Mouse (Mus musculus) gastrocnemius, adult 2 months (tissue): ENCODE data around the gene Pstpip1. TPM values are rescaled to one million over a fixed set of nuclear protein-coding genes. Genes with fewer than 3 reads are reported as not detected.

Experiments
- DNase-seq: peaks from one replicate; pipeline ENCODE4 v3.0.0; 2022
- H3K27ac ChIP-seq: fragments of 200-600 bp; 2 replicates; pipeline ENCODE4 v1.8.1; 2022; ENCODE audit warnings: mild to moderate bottlenecking
- H3K4me3 ChIP-seq: fragments of 200-600 bp; 2 replicates; pipeline ENCODE4 v1.8.1; 2022; ENCODE audit warnings: mild to moderate bottlenecking, moderate library complexity
- CTCF ChIP-seq: fragments of 200-600 bp; IDR thresholded peaks from 2 replicates; pipeline ENCODE4 v1.8.1; 2022; ENCODE audit warnings: antibody characterized with exemption, mild to moderate bottlenecking, moderate library complexity
- intact Hi-C: fragments of 180-260 bp; cut with DNase I; formaldehyde crosslinking; loops from one replicate; pipeline ENCODE4 v1.15.1; 2025
- total RNA-seq, 2 experiments: library from RNA; stranded (reverse); gene quantifications; 2 replicates each; pipeline ENCODE4 v1.2.3; 2021

Gene Pstpip1
- total RNA-seq, 2 experiments from 2014 or later, result 0.77 to 1.1 TPM

- intact Hi-C loops, result no loop called here
- peak overlapping the region; percentile 55 for H3K27ac ChIP-seq
- no peak for DNase-seq
- H3K4me3 ChIP-seq, result no peak overlapping the region
- no peak for TF ChIP-seq CTCF
Observed at GRCm38 (mm10) chr9:56075901-56076620, 13.7 kb upstream of the Pstpip1 start.

- Histone ChIP-seq H3K27ac (no peak overlapping the region), H3K4me3 (no peak overlapping the region)
- no peak for DNase-seq
- intact Hi-C loops, result no loop called here
- TF ChIP-seq CTCF, result no peak
Observed at GRCm38 (mm10) chr9:56079587-56079986, 10.2 kb upstream of the Pstpip1 start.

GRCm38 (mm10) chr9:56086524-56086923, 3.2 kb upstream of the Pstpip1 start:
- H3K27ac ChIP-seq, result no peak overlapping the region
- H3K4me3 ChIP-seq, result no peak overlapping the region
- DNase-seq, result no peak
- intact Hi-C loops, result no loop called here
- TF ChIP-seq CTCF, result no peak

- peak overlapping the region; percentile 78 for H3K27ac ChIP-seq
- DNase-seq, result no peak
- intact Hi-C loops, result no loop called here
- no peak for TF ChIP-seq CTCF
- H3K4me3 ChIP-seq, result peak overlapping the region; percentile 61
Observed at GRCm38 (mm10) chr9:56090546-56091225, 924 bp downstream of the Pstpip1 start.

- Histone ChIP-seq H3K27ac (0 out of 2 replicates have a peak overlapping the region, but pooled peaks have one; percentile 78), H3K4me3 (peak overlapping the region; percentile 61; the same call in 1 of the 2 replicates)
- TF ChIP-seq CTCF, result peak; percentile 39
- no peak for DNase-seq
- intact Hi-C loops, result no loop called here
Observed at GRCm38 (mm10) chr9:56092102-56092501, 2.3 kb downstream of the Pstpip1 start.

- intact Hi-C loops, result no loop called here
- TF ChIP-seq CTCF, result no peak
- Histone ChIP-seq H3K4me3 (no peak overlapping the region), H3K27ac (no peak overlapping the region)
- DNase-seq, result no peak
Observed at GRCm38 (mm10) chr9:56097584-56098298, 8.0 kb downstream of the Pstpip1 start.

GRCm38 (mm10) chr9:56100041-56100522, 10.3 kb downstream of the Pstpip1 start:
- no peak overlapping the region for H3K27ac ChIP-seq

GRCm38 (mm10) chr9:56101022-56101421, 11.3 kb downstream of the Pstpip1 start:
- intact Hi-C loops, result no loop called here
- no peak overlapping the region for H3K4me3 ChIP-seq
- TF ChIP-seq CTCF, result no peak
- H3K27ac ChIP-seq, result no peak overlapping the region
- DNase-seq, result no peak

More at GRCm38 (mm10) chr9:56100041-56100522, 10.3 kb downstream of the Pstpip1 start:
- no peak for DNase-seq
- intact Hi-C loops, result no loop called here
- no peak for TF ChIP-seq CTCF
- H3K4me3 ChIP-seq, result no peak overlapping the region

GRCm38 (mm10) chr9:56104921-56105320, 15.2 kb downstream of the Pstpip1 start:
- no peak for TF ChIP-seq CTCF
- H3K27ac ChIP-seq, result no peak overlapping the region

GRCm38 (mm10) chr9:56106274-56107072, 16.7 kb downstream of the Pstpip1 start:
- Histone ChIP-seq H3K4me3 (no peak overlapping the region), H3K27ac (no peak overlapping the region)
- TF ChIP-seq CTCF, result no peak
- no peak for DNase-seq
- intact Hi-C loops, result no loop called here

More at GRCm38 (mm10) chr9:56104921-56105320, 15.2 kb downstream of the Pstpip1 start:
- DNase-seq, result no peak
- intact Hi-C loops, result no loop called here
- H3K4me3 ChIP-seq, result no peak overlapping the region

GRCm38 (mm10) chr9:56107527-56107926, 17.8 kb downstream of the Pstpip1 start:
- no peak for TF ChIP-seq CTCF
- DNase-seq, result no peak
- H3K27ac ChIP-seq, result no peak overlapping the region
- H3K4me3 ChIP-seq, result no peak overlapping the region
- intact Hi-C loops, result no loop called here

GRCm38 (mm10) chr9:56108174-56108573, 18.4 kb downstream of the Pstpip1 start:
- H3K27ac ChIP-seq, result 0 out of 2 replicates have a peak overlapping the region, but pooled peaks have one; percentile 8
- DNase-seq, result no peak
- TF ChIP-seq CTCF, result no peak
- H3K4me3 ChIP-seq, result no peak overlapping the region
- intact Hi-C loops, result no loop called here
